Mouse (Mus musculus): ENCODE data around the gene Trap1a. TPM values are rescaled to one million over a fixed set of nuclear protein-coding genes. Genes with fewer than 3 reads are reported as not detected.

The Trap1a gene
- polyA plus RNA-seq, 1 experiment from 2014 or later: not detected

DNA sequence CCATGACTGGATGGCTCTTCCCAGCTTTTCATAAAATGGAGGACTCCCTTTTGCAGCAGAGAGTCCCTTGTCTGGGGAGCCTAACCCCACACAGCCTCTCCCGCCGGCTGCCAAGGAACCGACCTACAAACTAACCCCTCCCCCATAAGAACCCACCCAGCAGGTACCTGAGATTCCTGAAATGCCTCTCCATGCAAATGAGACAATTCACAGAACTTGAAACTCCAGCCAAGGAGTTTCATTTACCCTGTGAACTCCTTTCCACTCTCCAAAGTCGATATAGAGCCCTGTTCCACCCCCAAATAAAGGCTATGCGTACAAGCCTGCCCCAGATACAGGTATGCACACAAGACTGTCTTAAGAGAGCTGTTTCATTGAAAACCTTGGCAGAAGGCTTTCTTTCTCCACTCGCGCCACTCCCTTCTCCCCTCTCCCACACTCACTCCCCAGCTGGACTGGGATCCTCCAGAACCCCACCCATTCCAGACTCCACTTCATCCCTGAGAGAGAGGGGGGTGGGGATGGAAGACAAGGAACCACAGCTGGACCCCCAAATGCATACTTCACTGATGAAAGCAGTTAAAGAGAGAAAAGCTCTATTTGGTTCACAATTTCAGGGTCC, 24.3 kb downstream of the Trap1a start:
- WGBS (ENCODE audit: insufficient replicate concordance): 51% methylated on average over 7 of the region's 7 CpGs
- H3K4me3 ChIP-seq (replicated peaks): no peak overlapping the region
- no peak overlapping the region for H3K27ac ChIP-seq (replicated peaks)
- H3K4me2 ChIP-seq: no peak overlapping the region
- no peaks in the 10 kb centered on the region for H3K4me1 ChIP-seq (replicated peaks)
- no peaks in the 10 kb centered on the region for H3K36me3 ChIP-seq (replicated peaks)
- no peaks in the 10 kb centered on the region for H3K27me3 ChIP-seq
- no peak for ATAC-seq (ENCODE audit: insufficient read depth)
- H3K9ac ChIP-seq: no peak overlapping the region
- no peaks in the 10 kb centered on the region for H3K9me3 ChIP-seq (replicated peaks)

DNA sequence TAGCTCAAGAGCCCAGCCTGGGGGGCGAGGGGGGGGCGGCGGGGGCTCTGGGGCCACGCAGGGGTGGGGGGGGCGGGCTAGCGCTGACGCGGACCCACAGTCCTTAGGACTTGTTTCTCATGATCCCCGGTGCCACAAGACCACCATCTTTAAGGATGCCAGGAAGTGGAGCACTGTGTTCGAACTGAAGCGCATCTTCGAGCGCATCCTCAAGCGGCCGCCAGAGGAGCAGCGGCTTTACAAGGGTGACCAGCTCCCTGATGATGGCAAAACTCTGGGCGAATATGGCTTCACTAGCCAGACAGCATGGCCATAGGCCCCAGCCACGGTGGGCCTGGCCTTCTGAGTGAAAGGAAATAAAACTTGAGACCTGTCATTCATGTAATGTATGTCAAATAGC, 24.9 kb downstream of the Trap1a start:
- Histone ChIP-seq H3K27ac (replicated peaks) (no peak overlapping the region), H3K9me3 (replicated peaks) (no peaks in the 10 kb centered on the region)

DNA sequence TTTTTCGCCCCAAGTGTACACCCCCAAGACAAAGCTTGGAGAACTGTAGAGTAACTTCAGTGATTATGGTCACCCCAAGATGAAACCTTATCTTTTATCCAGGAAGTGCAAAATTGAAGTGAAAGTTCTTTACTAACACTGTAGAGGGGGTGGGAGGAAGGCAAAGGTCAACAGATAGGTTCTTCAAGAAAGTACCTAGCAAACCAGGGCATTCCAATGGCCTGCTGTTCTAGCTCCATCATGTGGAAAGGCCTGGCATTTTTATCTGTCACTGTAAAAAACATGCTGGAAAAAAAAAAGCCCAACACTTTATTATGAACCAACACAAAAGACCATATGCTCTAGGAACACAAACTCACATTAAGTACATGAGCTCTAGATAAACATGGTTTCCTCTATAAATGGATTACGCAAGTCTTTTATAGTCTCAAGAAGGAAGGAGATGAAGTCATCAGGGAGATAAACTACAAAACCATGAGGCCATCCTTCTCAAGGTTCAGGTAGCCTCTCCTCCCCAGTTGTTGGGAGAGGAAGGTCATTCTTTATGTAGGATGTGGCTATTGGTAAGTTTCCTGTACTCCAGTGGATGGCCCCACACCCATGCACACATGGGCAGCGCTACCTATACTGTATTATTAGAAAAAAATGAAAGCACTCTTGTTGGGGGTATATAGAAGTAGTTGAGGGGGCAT, 33.5 kb downstream of the Trap1a start:
- no peak for ATAC-seq (ENCODE audit: insufficient read depth)

More for the DNA sequence above, 24.9 kb downstream of the Trap1a start:
- Histone ChIP-seq H3K36me3 (replicated peaks) (no peaks in the 10 kb centered on the region), H3K4me1 (replicated peaks) (no peaks in the 10 kb centered on the region), H3K27me3 (no peaks in the 10 kb centered on the region), H3K9ac (no peak overlapping the region), H3K4me3 (replicated peaks) (no peak overlapping the region), H3K4me2 (no peak overlapping the region)
- 69% methylated on average over 18 of the region's 18 CpGs for WGBS (ENCODE audit: insufficient replicate concordance)
- no peak for ATAC-seq (ENCODE audit: insufficient read depth)

DNA sequence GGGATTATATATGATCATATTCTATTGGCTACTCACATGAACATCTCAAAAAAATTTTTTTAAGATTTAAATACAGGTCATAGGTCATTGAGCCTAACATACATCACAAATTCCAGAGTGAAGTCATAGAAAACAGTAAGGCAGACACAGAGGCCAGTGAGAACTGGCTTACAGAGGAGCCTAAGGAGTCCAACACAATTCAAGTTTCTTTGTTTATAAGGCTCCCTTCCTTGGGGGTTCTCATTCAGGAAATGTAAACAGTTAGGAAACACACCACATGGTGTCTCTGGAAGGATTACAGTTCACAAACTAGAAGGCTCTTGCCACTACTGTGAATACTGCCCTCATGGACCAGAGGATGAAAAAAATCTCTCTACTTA, 34.0 kb downstream of the Trap1a start:
- Histone ChIP-seq H3K27me3 (no peaks in the 10 kb centered on the region), H3K9me3 (replicated peaks) (no peaks in the 10 kb centered on the region), H3K4me2 (no peak overlapping the region), H3K4me3 (replicated peaks) (no peak overlapping the region), H3K27ac (replicated peaks) (no peak overlapping the region), H3K9ac (no peak overlapping the region), H3K4me1 (replicated peaks) (no peaks in the 10 kb centered on the region), H3K36me3 (replicated peaks) (no peaks in the 10 kb centered on the region)
- ATAC-seq (ENCODE audit: insufficient read depth): no peak

More for the DNA sequence above, 33.5 kb downstream of the Trap1a start:
- WGBS (ENCODE audit: insufficient replicate concordance): 64% methylated on average over 3 of the region's 3 CpGs
- H3K4me3 ChIP-seq (replicated peaks): no peak overlapping the region
- no peak overlapping the region for H3K27ac ChIP-seq (replicated peaks)
- no peak overlapping the region for H3K9ac ChIP-seq
- H3K36me3 ChIP-seq (replicated peaks): no peaks in the 10 kb centered on the region
- H3K4me2 ChIP-seq: no peak overlapping the region
- no peaks in the 10 kb centered on the region for H3K4me1 ChIP-seq (replicated peaks)
- no peaks in the 10 kb centered on the region for H3K9me3 ChIP-seq (replicated peaks)
- no peaks in the 10 kb centered on the region for H3K27me3 ChIP-seq

DNA sequence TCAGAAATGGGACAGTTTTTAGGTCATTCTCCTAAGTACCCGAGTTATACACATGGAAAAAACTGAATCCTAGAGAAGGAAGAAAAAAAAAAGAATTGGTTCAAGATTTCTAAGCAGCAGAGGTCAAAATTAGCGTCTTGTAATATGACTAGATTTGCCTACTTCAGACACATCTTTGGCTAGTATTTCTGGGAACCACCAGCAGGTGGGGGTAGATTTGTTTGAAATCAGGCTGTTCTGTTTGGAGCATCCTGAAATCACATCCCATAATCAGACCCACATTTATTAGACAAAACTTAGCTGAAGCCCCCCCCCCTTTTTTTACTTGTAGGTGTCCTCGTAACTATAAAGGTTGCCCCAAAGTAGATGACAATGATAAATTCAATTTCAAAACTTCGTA, 35.6 kb downstream of the Trap1a start:
- H3K9ac ChIP-seq: no peak overlapping the region
- ATAC-seq (ENCODE audit: insufficient read depth): no peak
- 41% methylated on average over 4 of the region's 4 CpGs for WGBS (ENCODE audit: insufficient replicate concordance)
- no peaks in the 10 kb centered on the region for H3K27me3 ChIP-seq
- H3K4me3 ChIP-seq (replicated peaks): no peak overlapping the region
- H3K36me3 ChIP-seq (replicated peaks): no peaks in the 10 kb centered on the region
- H3K4me2 ChIP-seq: no peak overlapping the region
- no peaks in the 10 kb centered on the region for H3K4me1 ChIP-seq (replicated peaks)
- H3K9me3 ChIP-seq (replicated peaks): no peaks in the 10 kb centered on the region
- H3K27ac ChIP-seq (replicated peaks): no peak overlapping the region

DNA sequence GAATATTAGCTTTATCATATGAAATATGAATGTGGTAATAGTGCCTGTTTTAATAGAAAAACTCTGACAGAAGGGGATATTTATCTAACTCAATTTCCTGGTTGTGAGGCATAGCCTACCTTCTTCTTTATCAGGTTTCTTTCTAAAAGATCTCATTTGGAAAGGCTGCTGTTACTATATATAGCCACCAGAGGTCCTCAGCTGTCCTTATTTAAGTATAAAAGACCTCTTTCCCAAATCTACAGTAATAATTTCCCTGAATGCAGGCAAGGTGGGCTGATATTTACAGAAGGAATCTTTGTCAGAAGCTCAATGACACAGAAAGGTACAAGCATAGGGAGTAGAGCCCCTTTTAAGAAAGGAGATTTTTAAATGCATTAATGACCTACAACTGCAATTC, 39.2 kb downstream of the Trap1a start:
- no peak overlapping the region for H3K9ac ChIP-seq
- H3K27ac ChIP-seq (replicated peaks): no peak overlapping the region
- no peaks in the 10 kb centered on the region for H3K9me3 ChIP-seq (replicated peaks)
- no peak overlapping the region for H3K4me3 ChIP-seq (replicated peaks)
- no peaks in the 10 kb centered on the region for H3K36me3 ChIP-seq (replicated peaks)
- ATAC-seq (ENCODE audit: insufficient read depth): no peak
- H3K4me2 ChIP-seq: no peak overlapping the region
- no peaks in the 10 kb centered on the region for H3K4me1 ChIP-seq (replicated peaks)
- H3K27me3 ChIP-seq: no peaks in the 10 kb centered on the region; the same call in 1 of the 2 replicates

Other genes with a start within 250 kb of the Trap1a start
- 7.8 and 8.0 TPM in 2 replicates for gene Serpina7, start 248.4 kb upstream of the Trap1a start, polyA plus RNA-seq (2015; fragmentation: Nextera tagmentation; extraction: Ambion mirVana)
- 0.15 and 0.29 TPM in 2 replicates for gene 4930513O06Rik, start 247.4 kb upstream of the Trap1a start, polyA plus RNA-seq (2015; fragmentation: Nextera tagmentation; extraction: Ambion mirVana)
- gene 4933428M09Rik, start 154.5 kb upstream of the Trap1a start, polyA plus RNA-seq (2015; fragmentation: Nextera tagmentation; extraction: Ambion mirVana): not detected in 2 replicates
- gene Mum1l1, start 123.6 kb upstream of the Trap1a start, polyA plus RNA-seq (2015; fragmentation: Nextera tagmentation; extraction: Ambion mirVana): 1.3 and 1.5 TPM in 2 replicates
- gene D330045A20Rik, start 146.7 kb downstream of the Trap1a start, polyA plus RNA-seq (2015; fragmentation: Nextera tagmentation; extraction: Ambion mirVana): 0.69 and 0.89 TPM in 2 replicates
- gene Rnf128, start 229.6 kb downstream of the Trap1a start, polyA plus RNA-seq (2015; fragmentation: Nextera tagmentation; extraction: Ambion mirVana): 57.4 and 65.4 TPM in 2 replicates

All from liver, embryonic 15.5 days (tissue).